Mouse (Mus musculus): Measurements from ENCODE around the gene Epb41l1. TPM values are rescaled to one million over a fixed set of nuclear protein-coding genes. Genes with fewer than 3 reads are reported as not detected.

Gene Epb41l1
- polyA plus RNA-seq, 1 experiment from 2014 or later, result 1.1 TPM

DNA sequence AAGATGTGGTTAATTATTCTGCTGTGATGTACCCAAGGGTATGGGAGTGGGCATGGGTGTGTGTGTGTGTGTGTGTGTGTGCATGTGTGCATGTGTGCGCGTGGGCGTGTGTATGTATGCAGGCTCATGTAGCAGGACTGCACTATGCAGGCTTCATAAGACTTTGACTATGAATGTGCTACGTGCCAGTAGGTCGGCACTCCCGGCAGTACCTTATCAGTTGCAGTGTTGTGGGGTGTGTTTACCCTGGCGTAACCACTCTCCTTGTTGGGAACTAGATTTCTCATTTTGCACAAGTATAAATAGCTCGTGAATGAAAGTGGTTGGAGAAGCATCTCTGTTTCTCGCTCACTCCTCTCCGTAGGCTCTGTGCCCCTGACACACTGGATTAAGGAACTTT is 162.2 kb downstream of the Epb41l1 start:
- Histone ChIP-seq H3K36me3 (no peaks in the 10 kb centered on the region), H3K4me1 (peaks cover 3% of the 10 kb centered on the region; the same call in 1 of the 2 replicates), H3K27me3 (ENCODE audit: low read depth, poor library complexity, severe bottlenecking) (peaks cover 8% of the 10 kb centered on the region), H3K9me3 (replicated peaks) (no peaks in the 10 kb centered on the region), H3K4me3 (no peak overlapping the region), H3K27ac (no peak overlapping the region)
- DNase-seq (ENCODE audit: low spot score), result no peak
- WGBS, result 88% methylated on average over 10 of the region's 10 CpGs

DNA sequence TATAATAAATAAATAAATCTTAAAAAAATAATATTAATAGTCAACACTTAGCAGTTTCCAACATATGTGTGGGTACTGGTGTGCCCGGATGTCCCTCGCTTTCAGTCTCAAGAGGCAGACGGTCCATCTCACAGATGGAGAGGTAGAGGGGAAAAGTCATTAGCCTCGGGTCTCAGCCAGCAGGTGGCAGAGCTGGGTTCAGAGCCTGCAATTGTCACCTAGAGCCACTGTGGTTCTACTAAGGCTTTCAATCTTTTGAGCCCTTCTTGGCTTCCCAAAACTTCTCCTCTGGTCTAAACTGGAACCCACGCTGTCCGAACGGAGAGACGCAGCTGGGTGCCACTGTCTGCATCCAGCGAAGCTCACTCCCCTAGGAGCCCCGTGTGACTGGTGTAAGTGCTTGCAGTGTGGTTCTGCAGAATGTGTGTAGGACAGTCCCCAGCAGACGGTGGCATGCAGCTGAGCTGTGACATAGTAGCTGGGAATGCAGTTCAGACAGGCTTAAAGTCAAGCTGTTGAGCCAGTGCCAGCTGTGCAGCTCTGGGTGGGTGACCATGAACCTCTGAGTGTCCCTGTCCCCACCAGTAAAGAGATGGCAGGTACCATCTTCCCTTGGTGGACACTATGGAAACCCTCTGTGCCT is 163.6 kb downstream of the Epb41l1 start:
- H3K9me3 ChIP-seq (replicated peaks), result no peaks in the 10 kb centered on the region
- no peaks in the 10 kb centered on the region for H3K36me3 ChIP-seq
- H3K4me3 ChIP-seq, result no peak overlapping the region
- no peak overlapping the region for H3K27ac ChIP-seq
- peaks cover 8% of the 10 kb centered on the region for H3K27me3 ChIP-seq (ENCODE audit: low read depth, poor library complexity, severe bottlenecking)
- no peak for DNase-seq (ENCODE audit: low spot score)
- WGBS, result 63% methylated on average over 11 of the region's 11 CpGs
- H3K4me1 ChIP-seq, result peaks cover 3% of the 10 kb centered on the region; the same call in 1 of the 2 replicates

DNA sequence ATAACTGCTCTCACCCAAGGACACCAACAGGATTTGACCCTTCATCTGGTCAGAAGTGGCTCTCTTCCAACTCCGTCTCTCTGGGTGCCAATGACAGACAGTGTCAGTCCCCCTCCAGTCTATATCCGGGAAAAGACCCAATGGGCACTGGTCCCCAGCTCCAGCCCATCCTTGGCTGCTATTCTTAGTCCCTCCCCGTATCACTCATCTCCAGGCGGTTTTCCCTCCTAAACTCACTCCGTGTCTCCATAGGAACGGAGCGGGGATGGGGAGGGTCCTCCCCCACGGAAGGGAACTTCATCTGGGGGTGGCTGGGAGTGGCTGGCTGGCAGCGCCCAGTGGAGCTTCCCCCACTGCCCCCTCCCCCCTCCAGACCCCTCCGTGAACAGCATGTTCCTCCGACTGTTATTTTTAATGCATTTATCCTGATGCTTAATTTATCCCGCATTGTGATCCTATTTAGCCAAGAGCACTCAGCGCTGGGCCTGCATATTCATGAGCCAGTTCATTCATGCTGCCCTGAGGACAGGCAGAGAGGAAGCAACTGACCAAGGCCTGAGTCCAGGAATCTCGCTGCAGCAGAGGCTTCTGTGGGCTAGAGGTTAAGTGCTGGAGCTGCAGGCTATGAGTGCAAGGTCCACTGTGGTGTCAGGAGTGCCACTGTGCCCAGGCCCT is 164.2 kb downstream of the Epb41l1 start:
- H3K9me3 ChIP-seq (replicated peaks), result no peaks in the 10 kb centered on the region
- no peak overlapping the region for H3K27ac ChIP-seq
- no peak for DNase-seq (ENCODE audit: low spot score)
- H3K36me3 ChIP-seq, result no peaks in the 10 kb centered on the region
- peaks cover 8% of the 10 kb centered on the region for H3K27me3 ChIP-seq (ENCODE audit: low read depth, poor library complexity, severe bottlenecking)
- 56% methylated on average over 14 of the region's 14 CpGs for WGBS
- no peak overlapping the region for H3K4me3 ChIP-seq
- peaks cover 3% of the 10 kb centered on the region; the same call in 1 of the 2 replicates for H3K4me1 ChIP-seq

DNA sequence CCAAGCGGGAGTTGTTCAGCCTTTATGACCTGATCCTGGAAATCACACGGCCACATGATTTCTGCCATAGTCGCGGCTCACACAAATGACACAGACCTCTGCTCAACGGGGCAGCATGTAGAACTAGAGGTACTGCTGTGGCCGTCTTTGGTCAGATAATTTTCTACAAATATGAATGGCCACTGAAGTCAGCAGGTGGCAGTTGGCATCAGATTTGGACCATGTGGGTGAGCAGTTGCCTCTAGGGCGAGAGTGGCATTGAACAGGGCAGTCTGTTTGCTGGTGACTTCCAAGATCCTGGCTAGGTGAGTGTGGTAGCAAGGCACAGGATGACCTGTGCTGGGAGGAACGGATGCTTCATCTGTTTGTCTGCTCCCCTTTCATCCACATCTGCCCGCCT is 168.8 kb downstream of the Epb41l1 start:
- H3K27ac ChIP-seq, result no peak overlapping the region
- H3K4me3 ChIP-seq, result no peak overlapping the region
- WGBS, result 94% methylated on average over 9 of the region's 9 CpGs
- peaks cover 9% of the 10 kb centered on the region for H3K4me1 ChIP-seq
- H3K36me3 ChIP-seq, result no peaks in the 10 kb centered on the region
- H3K9me3 ChIP-seq (replicated peaks), result no peaks in the 10 kb centered on the region
- no peaks in the 10 kb centered on the region; the same call in 1 of the 2 replicates for H3K27me3 ChIP-seq (ENCODE audit: low read depth, poor library complexity, severe bottlenecking)
- no peak for DNase-seq (ENCODE audit: low spot score)

Small RNAs within 50 kb of the gene (microRNA-seq; reads per million reads assigned to microRNA genes)
- gene Gm22758, result not detected

Other genes with a start within 250 kb of the Epb41l1 start
- 469 and 559 TPM in 2 replicates for gene Rbm39, start 240.7 kb upstream of the Epb41l1 start, polyA plus RNA-seq (2016; fragmentation: Nextera tagmentation; extraction: Ambion mirVana)
- 68.1 and 75.5 TPM in 2 replicates for gene Phf20, start 224.4 kb upstream of the Epb41l1 start, polyA plus RNA-seq (2016; fragmentation: Nextera tagmentation; extraction: Ambion mirVana)
- gene Cnbd2, start 108.6 kb upstream of the Epb41l1 start, polyA plus RNA-seq (2016; fragmentation: Nextera tagmentation; extraction: Ambion mirVana), result 2.6 TPM in 2 replicates
- 53.3 and 61.0 TPM in 2 replicates for gene Scand1, start 108.2 kb upstream of the Epb41l1 start, polyA plus RNA-seq (2016; fragmentation: Nextera tagmentation; extraction: Ambion mirVana)
- 50.0 and 53.6 TPM in 2 replicates for gene Aar2, start 126.7 kb downstream of the Epb41l1 start, polyA plus RNA-seq (2016; fragmentation: Nextera tagmentation; extraction: Ambion mirVana)
- 116 and 124 TPM in 2 replicates for gene Dlgap4, start 192.8 kb downstream of the Epb41l1 start, polyA plus RNA-seq (2016; fragmentation: Nextera tagmentation; extraction: Ambion mirVana)

Data from limb, embryonic 10.5 days (tissue).